Mouse (Mus musculus) left cerebral cortex, adult 11 months (tissue): ENCODE measurements around the gene Coq10a.

Experiments used
- DNase-seq: peaks from one replicate; pipeline ENCODE4 v3.0.0; 2022; ENCODE audit warnings: low spot score

The Coq10a gene

GRCm38 (mm10) chr10:128385902-128386301 lies 17.1 kb upstream of the Coq10a start:
- no peak for DNase-seq

DNA sequence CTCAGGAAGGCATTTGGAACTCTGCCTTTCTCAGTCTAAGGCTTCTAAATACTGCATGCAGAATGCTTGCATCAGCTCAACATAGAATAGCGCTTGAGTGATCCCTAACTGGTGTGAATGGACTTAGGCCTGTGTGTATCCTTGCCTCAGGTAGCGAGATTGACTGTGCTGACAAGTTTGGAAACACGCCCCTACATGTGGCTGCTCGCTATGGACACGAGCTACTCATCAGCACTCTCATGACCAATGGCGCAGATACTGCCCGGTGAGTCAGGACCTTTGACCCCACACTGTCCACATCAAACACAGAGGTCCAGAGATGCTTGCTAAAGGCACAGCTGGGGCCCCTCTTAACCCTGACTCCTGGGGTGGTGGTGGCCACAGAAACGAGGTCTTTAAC lies 13.7 kb upstream of the Coq10a start:
- DNase-seq = no peak

- DNase-seq = no peak
Measured at GRCm38 (mm10) chr10:128380565-128380964, 11.8 kb upstream of the Coq10a start.

GRCm38 (mm10) chr10:128379260-128379659 lies 10.5 kb upstream of the Coq10a start:
- DNase-seq = no peak

GRCm38 (mm10) chr10:128378462-128378861 lies 9.7 kb upstream of the Coq10a start:
- DNase-seq = no peak

- DNase-seq = no peak
Measured at GRCm38 (mm10) chr10:128377940-128378448, 9.2 kb upstream of the Coq10a start.

DNA sequence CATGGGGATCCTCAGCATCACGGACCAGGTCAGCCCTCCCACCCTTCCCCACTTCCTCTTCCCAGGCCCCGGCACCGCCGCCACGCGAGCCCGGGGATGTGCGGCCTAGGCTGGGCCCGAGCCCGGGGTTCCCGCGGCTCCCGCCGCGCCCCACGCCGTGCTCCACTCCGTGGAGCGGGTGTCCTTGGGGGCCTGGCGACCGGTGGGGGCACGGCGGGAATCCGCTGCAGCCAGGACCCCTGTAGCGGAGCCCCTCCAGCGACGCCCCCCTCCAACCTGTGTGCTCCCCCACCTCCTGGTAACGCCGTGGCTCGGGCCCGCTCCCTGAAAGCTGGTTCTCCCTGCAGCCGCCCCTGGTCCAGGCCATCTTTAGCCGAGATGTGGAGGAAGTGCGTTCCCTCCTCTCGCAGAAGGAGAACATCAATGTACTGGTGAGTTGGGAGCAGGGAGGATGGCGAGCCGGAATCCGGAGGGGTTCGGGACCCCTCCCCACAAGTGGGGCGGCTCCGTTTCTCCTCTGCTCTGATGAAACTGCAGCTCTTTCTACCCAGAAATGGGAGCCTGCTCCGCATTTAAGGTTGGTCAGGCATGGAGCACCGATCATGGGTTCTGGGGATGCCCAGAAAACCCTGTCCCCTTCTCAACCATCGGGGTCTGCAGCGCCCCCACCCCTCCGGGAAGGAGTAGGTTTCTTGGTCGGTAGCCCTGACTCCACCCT lies 8.6 kb upstream of the Coq10a start:
- DNase-seq = no peak

DNA sequence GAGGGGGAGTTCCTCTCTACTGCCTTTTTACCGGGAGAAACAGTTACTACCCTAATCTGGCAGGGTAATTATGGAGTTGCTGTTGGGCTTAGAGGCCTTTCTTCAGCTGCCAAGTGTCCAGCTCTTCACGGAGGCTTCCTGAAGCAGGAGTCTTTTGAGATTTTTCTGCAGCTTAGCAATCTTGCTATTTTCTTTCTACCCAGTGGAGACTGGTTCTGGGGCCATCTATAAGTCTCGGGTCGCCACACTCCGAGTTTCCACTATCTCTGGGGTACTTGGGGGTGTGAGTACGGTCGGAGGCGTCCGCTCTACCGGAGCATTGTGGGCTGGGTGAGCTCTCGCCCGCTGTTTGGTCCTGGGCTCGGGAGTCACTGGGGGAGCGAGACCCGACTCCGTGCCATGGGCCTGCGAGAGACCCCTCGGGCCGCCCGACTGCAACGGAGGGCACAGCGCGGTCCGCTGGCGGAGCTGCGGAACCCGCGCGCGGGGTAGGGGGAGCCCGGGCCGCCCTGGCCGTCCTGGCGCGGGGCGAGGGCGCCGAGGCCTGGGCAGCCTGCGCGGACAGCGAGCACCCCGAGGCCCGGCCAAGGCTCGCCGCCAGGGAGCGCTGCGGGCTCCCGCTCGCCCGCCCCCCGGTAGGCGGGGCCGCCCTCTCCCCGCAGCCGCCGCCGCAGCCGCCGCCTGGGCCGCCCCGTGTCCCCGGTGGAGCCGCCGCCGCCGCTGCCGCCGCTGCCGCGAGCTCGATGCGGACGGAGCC lies 7.8 kb upstream of the Coq10a start, which contains the start of gene Ankrd52:
Gene Ankrd52 (plus strand): TSS at position 661 of the 757 bp plus-strand sequence.
- peak; percentile 67 for DNase-seq

- no peak for DNase-seq
Measured at GRCm38 (mm10) chr10:128376099-128376454, 7.3 kb upstream of the Coq10a start.

DNA sequence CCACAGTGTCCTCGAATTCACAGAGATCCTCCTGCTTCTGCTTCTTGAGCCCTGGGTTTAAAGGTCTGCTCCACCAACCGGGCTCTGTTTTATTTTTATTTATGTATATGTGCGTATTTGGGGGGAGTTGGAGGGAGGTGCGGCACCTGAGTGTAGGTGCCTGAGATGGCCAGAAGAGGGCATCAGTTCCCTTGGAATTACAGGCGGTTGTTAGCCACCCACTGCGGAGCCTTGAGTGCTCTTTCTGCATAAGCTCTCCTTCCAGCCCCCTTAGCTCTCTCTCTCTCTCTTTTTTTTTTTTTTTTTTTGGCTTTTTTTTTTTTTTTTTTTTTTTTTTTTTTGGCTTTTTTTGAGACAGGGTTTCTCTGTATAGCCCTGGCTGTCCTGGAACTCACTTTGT lies 5.6 kb upstream of the Coq10a start:
- no peak for DNase-seq

DNA sequence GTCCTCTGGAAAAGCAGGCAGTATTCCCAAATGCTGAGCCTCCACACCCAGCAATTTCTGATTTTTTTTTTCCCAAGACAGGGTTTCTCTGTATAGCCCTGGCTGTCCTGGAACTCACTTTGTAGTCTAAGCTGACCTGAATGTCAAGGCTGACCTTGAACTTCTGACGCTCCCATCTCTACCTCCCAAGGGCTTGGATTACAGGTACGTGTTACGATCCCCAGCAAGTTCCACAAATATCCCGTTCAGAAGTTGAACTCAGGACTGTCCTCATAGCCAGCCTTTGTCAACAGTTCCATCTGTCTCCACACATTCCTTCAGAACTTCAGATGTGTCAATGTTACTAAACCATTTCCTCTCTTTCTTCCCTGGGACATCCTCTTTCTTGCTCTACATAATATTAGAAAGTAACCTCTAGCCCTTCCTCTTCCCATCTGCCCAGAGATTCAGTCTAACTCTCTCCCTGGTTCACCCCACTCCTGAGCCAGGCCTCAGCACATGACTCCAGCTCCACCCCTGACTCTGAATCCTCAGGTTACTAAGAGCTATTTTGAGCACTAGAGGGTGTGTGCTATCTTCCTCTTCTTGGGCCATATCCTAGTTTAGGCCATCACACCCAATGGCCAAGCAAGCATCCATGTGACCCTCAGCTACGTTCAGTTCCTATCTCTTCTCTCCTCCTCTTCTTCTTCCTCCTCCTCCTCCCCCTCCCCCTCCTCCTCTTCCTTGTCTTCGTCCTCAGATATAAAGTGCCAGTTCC lies 4.4 kb upstream of the Coq10a start:
- DNase-seq = no peak

GRCm38 (mm10) chr10:128372142-128372541 lies 3.3 kb upstream of the Coq10a start:
- no peak for DNase-seq

DNA sequence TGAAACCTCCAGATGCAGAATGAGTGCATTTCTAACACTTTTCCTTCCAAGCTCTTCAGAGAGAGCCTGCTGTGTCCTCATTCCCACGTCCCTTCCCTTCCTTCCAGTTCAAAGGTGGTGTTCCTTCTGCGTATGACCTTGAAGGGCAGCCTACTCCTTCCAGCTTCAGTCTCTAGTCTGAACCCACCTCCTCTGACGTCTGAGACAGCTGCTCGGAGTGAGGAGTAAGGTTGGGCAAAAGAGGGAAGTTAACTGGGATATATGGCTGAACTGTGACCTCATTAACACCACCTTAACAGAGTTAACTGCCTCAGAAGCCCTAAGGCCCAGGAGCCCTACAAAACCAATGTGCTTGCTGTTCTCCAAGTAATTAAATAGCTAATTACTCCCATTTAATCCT lies 1.8 kb upstream of the Coq10a start:
- DNase-seq = no peak

GRCm38 (mm10) chr10:128370021-128370420 lies 1.2 kb upstream of the Coq10a start:
- no peak for DNase-seq

- no peak for DNase-seq
Measured at GRCm38 (mm10) chr10:128369599-128369998, 802 bp upstream of the Coq10a start.

GRCm38 (mm10) chr10:128369218-128369543 lies 384 bp upstream of the Coq10a start:
- no peak for DNase-seq

GRCm38 (mm10) chr10:128367899-128368401 lies 847 bp downstream of the Coq10a start:
- no peak for DNase-seq

DNA sequence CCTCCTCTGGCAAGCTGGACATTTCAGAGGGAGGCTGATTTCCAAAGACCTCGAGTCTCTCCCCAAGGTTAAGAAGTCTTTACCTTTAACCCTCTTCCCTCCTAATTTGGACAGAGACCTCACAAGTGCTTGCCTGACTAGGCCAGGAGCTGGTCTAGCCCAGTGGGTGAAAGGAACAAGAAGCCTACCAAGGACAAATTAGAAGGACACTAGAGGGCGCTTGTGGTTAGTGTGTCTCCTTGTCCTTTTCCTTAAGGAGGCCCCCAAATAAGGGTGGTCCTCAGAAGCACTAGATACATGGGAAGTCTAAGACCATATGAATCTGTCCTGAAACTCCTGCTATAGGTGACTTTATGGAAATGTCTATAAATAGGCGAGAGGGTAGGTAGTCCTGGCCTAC lies 6.2 kb downstream of the Coq10a start:
- DNase-seq = no peak

DNA sequence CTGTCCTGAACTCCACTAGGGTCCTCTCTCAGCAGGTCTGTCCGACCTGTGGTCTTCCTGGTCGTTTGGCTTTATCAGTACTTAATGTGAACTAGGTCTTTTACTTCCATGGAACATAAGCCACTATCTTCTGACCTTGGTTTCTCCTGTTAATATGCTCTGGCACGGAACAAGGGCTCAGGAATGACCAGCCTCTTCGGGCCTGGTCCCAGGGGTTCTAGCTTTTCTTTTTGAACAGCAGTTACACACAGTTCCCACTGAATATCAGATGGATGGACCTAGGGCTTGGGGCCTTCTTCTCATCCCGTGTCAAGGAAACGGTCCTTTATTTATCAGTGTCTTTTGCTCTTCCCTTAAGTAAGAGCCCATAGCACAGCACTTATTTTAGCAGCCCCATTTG lies 7.0 kb downstream of the Coq10a start:
- no peak for DNase-seq

DNA sequence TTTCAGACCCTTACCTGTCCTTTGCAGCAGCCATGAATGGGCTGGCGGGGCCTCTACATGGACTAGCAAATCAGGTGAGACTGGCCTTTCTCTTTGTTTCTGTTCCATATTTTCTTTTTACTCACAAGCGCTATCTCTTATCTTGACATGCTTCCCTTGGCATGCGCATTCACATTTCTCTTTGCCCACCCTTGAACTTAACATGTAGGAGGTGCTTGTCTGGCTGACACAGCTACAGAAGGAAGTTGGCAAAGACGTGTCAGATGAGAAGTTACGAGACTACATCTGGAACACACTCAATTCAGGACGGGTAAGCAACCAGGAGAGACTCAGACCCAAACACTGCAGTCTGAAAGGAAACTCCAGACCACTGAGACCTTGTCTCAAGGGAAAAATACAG lies 9.6 kb downstream of the Coq10a start:
- no peak for DNase-seq

DNA sequence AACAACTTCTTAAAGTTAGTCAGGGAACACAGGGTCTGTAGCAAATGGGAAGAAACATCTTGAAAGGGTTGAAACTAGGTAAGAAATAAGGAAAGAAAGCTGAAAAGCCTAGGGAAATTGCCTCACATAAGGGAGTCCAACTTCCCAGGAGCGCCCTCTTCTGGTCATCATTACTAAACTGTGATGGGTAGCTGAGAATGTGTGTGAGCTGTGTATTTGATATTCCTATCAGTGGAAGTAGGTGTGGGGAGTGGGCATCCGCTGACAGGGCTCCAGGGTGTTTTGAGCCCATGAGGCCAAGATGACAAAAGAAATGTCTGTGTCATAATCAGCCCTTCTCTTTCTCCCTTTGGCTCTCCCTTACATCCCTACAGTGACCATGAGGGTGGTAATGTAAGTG lies 10.0 kb downstream of the Coq10a start:
- no peak for DNase-seq

GRCm38 (mm10) chr10:128347541-128347940 lies 21.3 kb downstream of the Coq10a start:
- DNase-seq = no peak
